Mouse (Mus musculus) liver, embryonic 13.5 days (tissue): Measurements from ENCODE around the gene Gps1. TPM values are rescaled to one million over a fixed set of nuclear protein-coding genes. Genes with fewer than 3 reads are reported as not detected.
A peak's percentile ranks its signal among the peaks of the same experiment; 100 is the strongest.

Experiments used
- ATAC-seq: fragments of 200-750 bp; cut with Nextera tagmentation; 2 replicates; pipeline ENCODE4 v1.8.0; 2017; ENCODE audit warnings: low read depth, mild to moderate bottlenecking, moderate number of reproducible peaks, moderate library complexity
- DNase-seq: peaks from one replicate; pipeline ENCODE4 v3.0.0; 2022
- H3K27ac ChIP-seq: fragments of 300-500 bp; sonication (generic); 2 replicates; pipeline ENCODE4 v1.5.1; 2015; ENCODE audit warnings: moderate library complexity, mild to moderate bottlenecking, inconsistent platforms
- H3K27me3 ChIP-seq: fragments of 300-500 bp; sonication (generic); 2 replicates; pipeline ENCODE4 v1.6.1; 2015; ENCODE audit warnings: mild to moderate bottlenecking, inconsistent platforms
- H3K36me3 ChIP-seq: fragments of 300-500 bp; sonication (generic); 2 replicates; pipeline ENCODE4 v1.6.1; 2015; ENCODE audit warnings: mild to moderate bottlenecking, inconsistent platforms
- H3K4me1 ChIP-seq: fragments of 300-500 bp; sonication (generic); replicated peaks from 2 replicates; pipeline ENCODE4 v1.6.1; 2015; ENCODE audit warnings: inconsistent platforms
- H3K4me2 ChIP-seq: fragments of 300-500 bp; sonication (generic); 2 replicates; pipeline ENCODE4 v1.6.1; 2015; ENCODE audit warnings: inconsistent platforms, mild to moderate bottlenecking, moderate library complexity
- H3K4me3 ChIP-seq: fragments of 300-500 bp; sonication (generic); replicated peaks from 2 replicates; pipeline ENCODE4 v1.5.1; 2015; ENCODE audit warnings: mild to moderate bottlenecking, inconsistent platforms
- H3K9ac ChIP-seq: fragments of 300-500 bp; sonication (generic); 2 replicates; pipeline ENCODE4 v1.6.1; 2015; ENCODE audit warnings: mild to moderate bottlenecking, inconsistent platforms
- H3K9me3 ChIP-seq: fragments of 300-500 bp; sonication (generic); replicated peaks from 2 replicates; pipeline ENCODE4 v1.6.1; 2016; ENCODE audit warnings: inconsistent platforms
- whole genome bisulfite sequencing: fragments of 180-500 bp; shearing (Covaris S2); methylation state at CpG from one replicate; pipeline ENCODE4 v1.1.7; 2015; ENCODE audit not compliant: insufficient replicate concordance; 5-methylcytosine and 5-hydroxymethylcytosine counted together
- polyA plus RNA-seq: library from polyadenylated mRNA; unstranded; fragments of >200 nt; fragmentation: Nextera tagmentation; extraction: Ambion mirVana; gene quantifications from 2 replicates; pipeline ENCODE4 v1.2.1, GENCODE M21; 2015

Gps1 gene
- polyA plus RNA-seq, 1 experiment from 2014 or later, result 102 TPM

DNA sequence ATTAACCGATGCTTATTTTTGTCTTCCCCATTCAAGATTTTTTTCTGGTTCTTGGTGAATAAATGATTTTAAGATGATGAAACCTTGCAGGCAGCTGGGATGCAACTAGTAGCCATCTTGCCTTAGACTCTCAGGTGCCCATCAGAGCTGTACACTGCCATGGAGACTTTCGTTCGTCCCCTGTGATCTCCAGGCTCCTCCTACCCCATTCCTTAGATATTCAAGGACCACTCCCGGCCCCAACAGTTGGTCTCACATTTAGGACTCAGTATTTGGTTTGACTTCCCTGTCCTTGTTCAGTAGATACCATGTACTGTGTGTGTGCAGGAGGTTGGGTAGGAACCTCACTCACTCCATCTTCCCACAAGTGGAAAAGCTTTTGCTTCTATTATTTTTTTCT is 20.7 kb downstream of the Gps1 start:
- H3K27me3 ChIP-seq, result no peaks in the 10 kb centered on the region
- H3K4me1 ChIP-seq, result peaks cover 14% of the 10 kb centered on the region
- H3K9ac ChIP-seq, result no peak overlapping the region
- H3K9me3 ChIP-seq, result no peaks in the 10 kb centered on the region
- ATAC-seq, result no peak
- no peak overlapping the region for H3K4me2 ChIP-seq
- 75% methylated on average over 4 of the region's 4 CpGs for WGBS
- peaks cover 41% of the 10 kb centered on the region for H3K36me3 ChIP-seq
- H3K4me3 ChIP-seq, result no peak overlapping the region
- no peak for DNase-seq
- H3K27ac ChIP-seq, result no peak overlapping the region

DNA sequence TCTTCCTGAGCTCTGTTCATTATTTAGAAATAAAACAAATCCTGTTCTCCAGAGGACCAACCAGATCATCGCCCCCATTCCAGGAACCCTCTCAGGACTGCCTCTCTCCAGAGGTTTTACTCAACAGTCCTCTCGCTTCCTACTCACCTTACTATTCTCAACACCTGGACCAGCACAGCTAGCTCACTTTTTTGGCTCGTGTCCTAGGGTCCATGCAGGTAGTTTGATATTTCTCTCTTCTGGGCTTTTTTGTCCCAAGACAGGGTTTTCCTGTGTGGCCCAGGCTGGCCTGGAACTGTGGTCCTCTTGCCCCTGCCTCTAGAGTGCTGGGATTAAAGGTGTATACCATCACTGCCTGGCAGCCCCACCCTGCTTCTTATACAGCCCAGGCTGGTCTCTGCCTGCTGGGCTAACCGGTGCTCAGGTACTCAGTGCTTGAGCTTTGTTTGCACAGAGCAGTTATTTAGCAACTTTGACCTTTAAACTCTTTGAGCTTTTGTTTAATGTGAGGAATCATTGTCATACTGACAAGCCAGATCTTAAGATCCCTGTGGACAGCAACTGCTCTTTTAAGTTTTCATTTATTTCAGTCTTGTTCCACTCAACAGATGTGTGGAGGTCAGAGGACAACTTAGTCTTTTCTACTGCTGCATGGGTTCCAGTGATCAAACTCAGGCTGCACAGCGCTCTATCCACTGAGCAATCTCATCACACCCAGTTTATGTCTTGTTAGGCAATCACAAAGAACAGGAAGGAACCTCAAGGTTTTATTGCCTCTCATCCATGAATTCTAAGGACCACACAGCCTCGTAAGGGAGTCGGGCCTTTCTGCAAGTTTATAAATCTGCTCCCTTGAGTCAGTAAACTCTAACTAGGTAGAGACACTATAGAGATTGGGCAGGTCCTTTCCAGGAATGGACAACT is 21.6 kb downstream of the Gps1 start:
- Histone ChIP-seq H3K27ac (no peak overlapping the region), H3K27me3 (no peaks in the 10 kb centered on the region), H3K36me3 (peaks cover 50% of the 10 kb centered on the region), H3K4me2 (no peak overlapping the region), H3K9ac (no peak overlapping the region), H3K4me3 (no peak overlapping the region), H3K9me3 (no peaks in the 10 kb centered on the region), H3K4me1 (peaks cover 6% of the 10 kb centered on the region; the same call in 1 of the 2 replicates)
- ATAC-seq (no peak), DNase-seq (no peak)
- 76% methylated on average over 7 of the region's 7 CpGs for WGBS

DNA sequence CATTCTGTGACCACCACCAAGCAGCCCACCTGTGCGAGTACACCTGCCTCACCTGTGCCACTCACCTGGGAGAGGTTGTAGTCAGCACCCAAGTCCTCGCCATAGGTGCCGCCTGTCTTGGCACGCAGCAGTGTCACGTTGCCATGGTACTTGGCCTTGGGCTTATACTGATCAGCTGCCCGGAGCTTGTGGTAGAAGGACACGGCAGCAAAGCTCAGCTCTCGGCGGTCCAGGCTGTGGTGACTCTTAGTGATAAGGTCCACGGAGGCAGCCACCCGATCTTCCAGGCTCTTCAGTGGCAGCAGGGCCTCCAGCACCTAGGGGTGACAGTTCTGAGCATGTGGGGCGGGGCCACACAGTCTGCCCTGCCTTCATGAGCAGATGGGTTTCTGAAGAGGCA is 23.9 kb downstream of the Gps1 start:
- Histone ChIP-seq H3K4me3 (no peak overlapping the region), H3K36me3 (peaks cover 74% of the 10 kb centered on the region), H3K9ac (no peak overlapping the region), H3K4me1 (peaks cover 6% of the 10 kb centered on the region; the same call in 1 of the 2 replicates), H3K27ac (no peak overlapping the region), H3K4me2 (no peak overlapping the region), H3K9me3 (no peaks in the 10 kb centered on the region), H3K27me3 (no peaks in the 10 kb centered on the region)
- 66% methylated on average over 12 of the region's 12 CpGs for WGBS
- ATAC-seq, result no peak
- no peak for DNase-seq

DNA sequence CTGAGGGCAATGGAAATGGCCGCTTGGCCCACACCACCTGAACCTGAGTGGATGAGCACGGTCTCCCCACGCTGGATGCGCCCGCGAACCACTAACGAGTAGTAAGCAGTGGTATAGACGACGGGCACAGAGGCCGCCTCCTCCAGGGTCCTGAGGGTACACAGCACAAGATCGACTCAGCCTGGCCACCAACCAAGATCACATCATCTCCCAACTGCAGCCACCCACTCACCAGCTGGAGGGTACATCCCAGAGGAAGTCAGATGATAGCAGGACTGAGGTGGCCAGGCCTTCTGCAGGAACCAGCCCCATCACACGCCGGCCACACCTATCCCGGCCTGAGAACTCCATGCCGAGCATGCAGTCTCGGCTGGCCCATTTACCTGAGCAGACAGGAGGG is 28.0 kb downstream of the Gps1 start:
- no peak overlapping the region for H3K4me3 ChIP-seq
- no peak overlapping the region for H3K27ac ChIP-seq
- no peaks in the 10 kb centered on the region for H3K9me3 ChIP-seq
- 85% methylated on average over 16 of the region's 16 CpGs for WGBS
- DNase-seq (no peak), ATAC-seq (no peak)
- no peaks in the 10 kb centered on the region for H3K4me1 ChIP-seq
- H3K9ac ChIP-seq, result no peak overlapping the region
- H3K36me3 ChIP-seq, result peaks cover 100% of the 10 kb centered on the region
- H3K27me3 ChIP-seq, result no peaks in the 10 kb centered on the region
- no peak overlapping the region for H3K4me2 ChIP-seq

DNA sequence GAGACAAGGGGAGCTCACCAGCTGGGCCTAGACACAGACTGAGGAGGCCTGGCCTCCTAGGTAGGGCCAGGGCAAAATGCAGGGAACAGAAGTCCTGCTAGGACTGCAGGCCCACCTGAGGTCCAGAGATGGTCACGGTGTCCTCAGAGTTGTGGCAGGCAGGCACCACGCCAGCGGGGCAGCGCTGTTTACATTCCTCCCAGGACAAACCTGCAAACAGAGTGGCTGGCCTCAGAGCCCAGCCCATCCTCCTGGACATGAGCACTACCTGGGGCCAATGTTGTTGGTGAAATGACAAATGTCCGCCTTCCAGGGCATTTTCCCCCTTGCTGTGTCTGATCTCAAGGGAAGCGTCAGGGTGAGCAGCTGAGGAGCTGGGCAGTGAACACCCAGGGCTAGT is 33.3 kb downstream of the Gps1 start:
- H3K36me3 ChIP-seq, result peaks cover 100% of the 10 kb centered on the region
- DNase-seq, result no peak
- no peak for ATAC-seq

DNA sequence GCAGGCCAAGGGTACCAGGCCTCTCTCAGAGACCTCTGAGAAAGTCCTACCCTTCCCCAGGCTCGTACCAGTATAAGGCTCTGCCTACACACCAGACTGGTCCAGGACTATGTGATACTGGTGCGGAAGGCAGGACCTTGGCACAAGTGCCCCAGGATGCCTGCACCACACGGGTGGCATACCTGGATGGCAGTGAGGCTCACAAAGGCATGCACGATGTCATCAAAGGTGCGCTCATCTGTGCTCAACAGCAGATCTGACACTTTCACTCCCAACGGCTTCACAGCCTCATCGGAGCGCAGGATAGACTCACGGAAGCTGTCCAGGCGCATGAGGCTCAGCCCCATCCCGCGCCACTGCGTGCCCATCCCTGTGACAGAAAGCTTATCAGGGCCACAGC is 34.2 kb downstream of the Gps1 start:
- Histone ChIP-seq H3K4me3 (no peak overlapping the region), H3K27me3 (no peaks in the 10 kb centered on the region), H3K4me1 (peaks cover 28% of the 10 kb centered on the region), H3K9me3 (no peaks in the 10 kb centered on the region), H3K27ac (no peak overlapping the region), H3K36me3 (peaks cover 94% of the 10 kb centered on the region), H3K4me2 (no peak overlapping the region), H3K9ac (no peak overlapping the region)
- DNase-seq (no peak), ATAC-seq (no peak)
- 94% methylated on average over 13 of the region's 13 CpGs for WGBS

More for the DNA sequence above, 33.3 kb downstream of the Gps1 start:
- Histone ChIP-seq H3K4me2 (no peak overlapping the region), H3K4me1 (peaks cover 19% of the 10 kb centered on the region), H3K4me3 (no peak overlapping the region), H3K27ac (no peak overlapping the region), H3K9ac (no peak overlapping the region), H3K27me3 (no peaks in the 10 kb centered on the region), H3K9me3 (no peaks in the 10 kb centered on the region)
- WGBS, result 79% methylated on average over 6 of the region's 6 CpGs

DNA sequence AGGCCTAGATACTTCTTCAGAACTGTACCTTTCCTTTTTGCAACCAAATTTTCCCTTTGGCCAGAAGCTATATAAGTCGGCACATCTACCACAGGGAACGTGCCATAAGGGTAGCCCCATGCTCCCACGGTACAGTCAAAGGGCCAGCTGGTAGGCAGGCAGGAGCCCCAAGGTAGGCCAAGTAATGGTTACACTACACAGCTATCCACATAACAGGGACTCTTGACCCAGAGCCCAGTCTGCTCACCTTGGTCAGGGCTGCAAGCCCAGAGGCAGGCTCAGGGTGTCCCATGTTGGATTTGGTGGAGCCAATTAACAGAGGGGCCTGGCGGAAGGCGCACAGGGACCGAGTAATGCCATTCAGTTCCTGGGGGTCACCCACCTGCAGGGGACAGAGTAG is 35.5 kb downstream of the Gps1 start:
- Histone ChIP-seq H3K36me3 (peaks cover 81% of the 10 kb centered on the region), H3K4me2 (no peak overlapping the region), H3K4me1 (peaks cover 37% of the 10 kb centered on the region), H3K27me3 (no peaks in the 10 kb centered on the region), H3K4me3 (no peak overlapping the region), H3K9me3 (no peaks in the 10 kb centered on the region), H3K9ac (no peak overlapping the region), H3K27ac (no peak overlapping the region)
- 82% methylated on average over 6 of the region's 6 CpGs for WGBS
- DNase-seq (no peak), ATAC-seq (no peak)

DNA sequence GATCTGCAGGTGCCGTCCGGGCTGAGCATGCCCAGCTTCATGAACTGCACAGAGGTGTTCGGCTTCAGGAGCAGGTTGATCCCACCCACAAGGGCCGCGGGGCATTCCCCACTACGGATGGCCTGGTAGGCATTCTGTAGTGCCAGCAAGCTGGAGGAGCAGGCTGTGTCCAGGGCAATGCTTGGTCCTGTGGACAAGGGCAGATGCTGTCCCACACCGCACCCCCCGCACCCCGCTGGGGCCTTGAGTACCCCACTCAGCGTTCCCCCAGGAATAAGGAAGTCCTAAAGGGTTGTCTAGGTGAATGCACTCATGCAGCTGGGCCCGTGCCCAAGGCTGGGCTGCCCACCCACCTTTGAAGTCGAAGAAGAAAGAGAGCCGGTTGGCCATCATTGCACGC is 36.5 kb downstream of the Gps1 start:
- Histone ChIP-seq H3K4me1 (peaks cover 47% of the 10 kb centered on the region), H3K4me2 (no peak overlapping the region), H3K4me3 (no peak overlapping the region), H3K9me3 (no peaks in the 10 kb centered on the region), H3K36me3 (peaks cover 71% of the 10 kb centered on the region), H3K27me3 (no peaks in the 10 kb centered on the region), H3K27ac (no peak overlapping the region), H3K9ac (no peak overlapping the region)
- WGBS, result 87% methylated on average over 14 of the region's 14 CpGs
- no peak for DNase-seq
- ATAC-seq, result no peak

DNA sequence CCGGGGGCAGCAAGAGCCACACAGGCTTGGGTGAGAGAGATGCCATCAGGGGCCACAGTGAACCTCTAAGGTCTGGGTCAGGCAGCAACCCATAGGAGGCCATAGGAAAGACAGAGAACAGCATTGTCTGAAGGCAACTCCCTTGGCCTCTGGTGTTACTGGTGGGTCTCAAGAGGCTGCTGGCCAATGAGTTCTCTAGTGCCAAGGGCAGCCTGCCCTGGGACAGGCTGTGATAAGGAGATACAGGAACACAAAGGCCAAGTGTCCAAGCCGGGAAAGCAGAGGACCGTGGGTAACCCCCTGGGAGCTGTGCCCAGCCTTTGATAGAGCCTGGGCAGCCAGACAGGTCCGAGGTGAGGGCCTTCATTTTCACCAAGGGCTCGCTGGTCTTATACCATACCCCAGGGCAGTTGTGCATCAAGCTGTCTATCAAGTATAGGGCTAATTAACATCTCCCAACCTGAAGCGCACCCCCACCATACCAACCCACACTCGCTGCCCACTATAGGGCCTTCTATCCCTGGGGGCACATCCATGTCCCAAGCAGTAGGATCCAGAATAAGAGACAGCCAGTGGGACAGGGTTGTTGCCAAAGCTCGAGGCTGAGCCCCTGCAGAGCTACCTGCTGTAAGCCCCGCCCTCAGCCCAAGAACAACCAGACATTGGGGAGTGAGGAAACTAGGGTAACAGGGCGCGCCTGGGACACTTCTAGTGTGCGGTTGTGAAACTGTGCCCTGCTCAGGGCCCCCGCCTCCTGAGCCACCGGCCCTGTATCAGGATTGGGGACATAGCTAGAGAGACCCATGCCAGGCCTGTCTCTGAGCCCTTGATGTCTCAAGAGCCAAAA is 37.2 kb downstream of the Gps1 start:
- Histone ChIP-seq H3K9ac (peak overlapping the region; percentile 86; the same call in 1 of the 2 replicates), H3K27ac (no peak overlapping the region), H3K4me1 (peaks cover 53% of the 10 kb centered on the region), H3K4me2 (peak overlapping the region; percentile 98), H3K27me3 (no peaks in the 10 kb centered on the region), H3K36me3 (peaks cover 64% of the 10 kb centered on the region), H3K4me3 (peak overlapping the region; percentile 75; the same call in 1 of the 2 replicates), H3K9me3 (no peaks in the 10 kb centered on the region)
- ATAC-seq (no peak), DNase-seq (no peak)
- WGBS, result 76% methylated on average over 14 of the region's 14 CpGs

DNA sequence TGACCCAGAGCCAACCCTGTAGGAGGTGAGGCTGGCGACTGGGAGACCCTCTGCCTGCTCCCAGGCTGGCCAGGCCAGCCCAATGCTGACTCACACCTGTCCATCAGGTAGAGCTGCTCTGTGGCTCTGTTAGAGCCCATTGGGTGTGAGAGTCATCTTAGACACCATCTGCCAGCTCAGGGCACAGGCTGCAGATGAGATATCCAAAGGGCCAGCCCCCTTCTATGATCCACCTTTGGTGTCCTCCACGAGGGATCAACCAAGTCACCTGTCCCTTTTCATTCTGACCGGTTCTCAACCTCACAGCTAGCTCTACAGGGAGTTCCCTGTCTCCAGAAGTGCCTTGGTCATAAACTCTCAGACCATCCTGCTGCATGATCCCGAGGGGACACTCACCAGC is 38.2 kb downstream of the Gps1 start:
- Histone ChIP-seq H3K4me1 (peaks cover 54% of the 10 kb centered on the region), H3K9ac (peak overlapping the region; percentile 86), H3K4me2 (peak overlapping the region; percentile 98), H3K27me3 (no peaks in the 10 kb centered on the region), H3K4me3 (peak overlapping the region; percentile 75), H3K27ac (no peak overlapping the region), H3K9me3 (no peaks in the 10 kb centered on the region), H3K36me3 (peaks cover 53% of the 10 kb centered on the region)
- WGBS, result 40% methylated on average over 4 of the region's 4 CpGs
- DNase-seq (no peak), ATAC-seq (no peak)

DNA sequence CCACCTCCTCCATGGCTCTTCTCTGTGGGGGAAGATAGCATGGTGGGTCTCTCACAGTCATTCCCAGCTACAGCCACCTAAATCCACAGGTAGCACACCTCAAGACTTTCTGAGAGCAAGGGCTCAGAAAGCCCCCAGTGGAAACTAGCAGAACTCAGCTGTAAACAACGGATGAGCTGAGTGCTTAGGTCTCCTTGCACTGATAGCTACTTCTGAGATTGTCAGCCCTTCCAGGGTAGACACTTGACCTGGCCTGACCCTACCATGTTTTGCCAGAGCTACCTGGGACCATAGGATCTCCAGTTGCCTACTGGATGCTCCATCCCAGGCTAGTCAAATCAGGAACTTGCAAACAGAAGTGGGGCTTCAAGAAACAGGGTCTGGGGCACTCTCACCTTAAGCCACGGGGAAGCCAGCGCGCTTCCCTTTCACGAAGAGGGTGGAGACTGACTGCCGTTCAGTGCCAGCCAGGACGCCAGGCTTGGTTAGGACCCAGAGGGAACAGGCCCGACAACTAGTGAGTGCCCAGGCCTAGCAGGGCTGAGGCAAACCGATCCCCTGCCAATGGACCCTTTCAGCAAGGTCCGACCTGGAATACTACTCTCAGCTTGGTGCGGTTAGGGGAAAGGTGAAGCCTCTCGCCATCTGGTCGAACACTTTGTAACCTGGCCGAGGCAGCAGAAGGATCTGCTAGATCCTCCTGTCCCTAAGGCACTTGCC is 38.9 kb downstream of the Gps1 start:
- no peak for ATAC-seq
- H3K27me3 ChIP-seq, result no peaks in the 10 kb centered on the region
- no peaks in the 10 kb centered on the region for H3K9me3 ChIP-seq
- peaks cover 47% of the 10 kb centered on the region for H3K36me3 ChIP-seq
- H3K27ac ChIP-seq, result peak overlapping the region; percentile 89
- H3K9ac ChIP-seq, result peak overlapping the region; percentile 86
- WGBS, result under 1% methylated on average over 14 of the region's 14 CpGs
- peak overlapping the region; percentile 98 for H3K4me2 ChIP-seq
- no peak for DNase-seq
- H3K4me3 ChIP-seq, result peak overlapping the region; percentile 75
- peaks cover 54% of the 10 kb centered on the region for H3K4me1 ChIP-seq
